Mouse (Mus musculus): Measurements from ENCODE around the gene Tprkb. TPM values are rescaled to one million over a fixed set of nuclear protein-coding genes. Genes with fewer than 3 reads are reported as not detected.
"Not testable (repeated sequence)": the region's sequence is repeated elsewhere in the genome, so short reads cannot be mapped to it uniquely, and the experiment has no call there.

Tprkb gene
- polyA plus RNA-seq, 1 experiment from 2014 or later: 21.7 TPM

DNA sequence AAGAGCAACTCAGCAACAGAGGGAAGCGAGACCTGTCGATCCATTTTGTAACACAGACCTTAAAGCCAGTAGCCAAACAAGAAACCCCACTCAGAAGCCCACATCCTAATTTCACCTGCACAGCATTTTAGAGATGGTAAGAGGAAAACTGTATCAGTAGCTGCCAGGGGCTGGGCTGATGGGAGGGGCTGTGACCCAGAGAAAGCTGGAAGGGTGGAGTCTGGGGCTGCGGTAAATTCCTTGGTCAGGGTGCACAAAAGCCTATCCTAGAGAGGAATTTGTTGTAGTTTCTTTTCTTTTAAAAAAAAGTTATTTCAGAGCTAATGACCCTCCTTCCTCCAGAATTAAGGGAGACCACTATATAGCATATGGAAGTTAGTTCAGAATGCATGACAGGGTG lies 30.8 kb downstream of the Tprkb start:
- Histone ChIP-seq H3K4me1 (ENCODE audit: control insufficient read depth, insufficient read depth, low read length) (no peaks in the 10 kb centered on the region), H3K4me2 (no peak overlapping the region), H3K9me3 (replicated peaks; ENCODE audit: control insufficient read depth, low read length) (no peaks in the 10 kb centered on the region), H3K9ac (ENCODE audit: low read depth, low read length) (no peak overlapping the region), H3K4me3 (ENCODE audit: low read depth, low read length) (no peak overlapping the region), H3K27ac (ENCODE audit: low read depth, low read length) (no peak overlapping the region), H3K27me3 (ENCODE audit: control insufficient read depth, insufficient read depth, low read length) (no peaks in the 10 kb centered on the region), H3K36me3 (ENCODE audit: control insufficient read depth, insufficient read depth, low read length) (peaks cover 23% of the 10 kb centered on the region)
- no peak for ATAC-seq (replicated peaks; ENCODE audit: insufficient number of reproducible peaks, low FRiP score, low TSS enrichment)
- WGBS (ENCODE audit: insufficient replicate concordance): 89% methylated on average over 3 of the region's 3 CpGs

GRCm38 (mm10) chr6:85948549-85948948 lies 36.9 kb downstream of the Tprkb start:
- no peaks in the 10 kb centered on the region for H3K9me3 ChIP-seq (replicated peaks; ENCODE audit: control insufficient read depth, low read length)
- H3K27me3 ChIP-seq (ENCODE audit: control insufficient read depth, insufficient read depth, low read length): no peaks in the 10 kb centered on the region
- ATAC-seq (replicated peaks; ENCODE audit: insufficient number of reproducible peaks, low FRiP score, low TSS enrichment): no peak
- no peak overlapping the region for H3K4me3 ChIP-seq (ENCODE audit: low read depth, low read length)
- peaks cover 50% of the 10 kb centered on the region for H3K36me3 ChIP-seq (ENCODE audit: control insufficient read depth, insufficient read depth, low read length)
- 84% methylated on average over 6 of the region's 6 CpGs for WGBS (ENCODE audit: insufficient replicate concordance)
- no peaks in the 10 kb centered on the region for H3K4me1 ChIP-seq (ENCODE audit: control insufficient read depth, insufficient read depth, low read length)
- H3K27ac ChIP-seq (ENCODE audit: low read depth, low read length): no peak overlapping the region
- no peak overlapping the region for H3K9ac ChIP-seq (ENCODE audit: low read depth, low read length)
- no peak overlapping the region for H3K4me2 ChIP-seq

- no peak overlapping the region for H3K4me2 ChIP-seq
- no peak overlapping the region for H3K27ac ChIP-seq (ENCODE audit: low read depth, low read length)
- H3K27me3 ChIP-seq (ENCODE audit: control insufficient read depth, insufficient read depth, low read length): no peaks in the 10 kb centered on the region
- peaks cover 5% of the 10 kb centered on the region for H3K4me1 ChIP-seq (ENCODE audit: control insufficient read depth, insufficient read depth, low read length)
- WGBS (ENCODE audit: insufficient replicate concordance): 86% methylated on average over 3 of the region's 3 CpGs
- no peak overlapping the region for H3K9ac ChIP-seq (ENCODE audit: low read depth, low read length)
- H3K4me3 ChIP-seq (ENCODE audit: low read depth, low read length): no peak overlapping the region
- no peak for ATAC-seq (replicated peaks; ENCODE audit: insufficient number of reproducible peaks, low FRiP score, low TSS enrichment)
- H3K9me3 ChIP-seq (replicated peaks; ENCODE audit: control insufficient read depth, low read length): no peaks in the 10 kb centered on the region
- H3K36me3 ChIP-seq (ENCODE audit: control insufficient read depth, insufficient read depth, low read length): peaks cover 15% of the 10 kb centered on the region
Observed at GRCm38 (mm10) chr6:85957581-85957980, 45.9 kb downstream of the Tprkb start.

DNA sequence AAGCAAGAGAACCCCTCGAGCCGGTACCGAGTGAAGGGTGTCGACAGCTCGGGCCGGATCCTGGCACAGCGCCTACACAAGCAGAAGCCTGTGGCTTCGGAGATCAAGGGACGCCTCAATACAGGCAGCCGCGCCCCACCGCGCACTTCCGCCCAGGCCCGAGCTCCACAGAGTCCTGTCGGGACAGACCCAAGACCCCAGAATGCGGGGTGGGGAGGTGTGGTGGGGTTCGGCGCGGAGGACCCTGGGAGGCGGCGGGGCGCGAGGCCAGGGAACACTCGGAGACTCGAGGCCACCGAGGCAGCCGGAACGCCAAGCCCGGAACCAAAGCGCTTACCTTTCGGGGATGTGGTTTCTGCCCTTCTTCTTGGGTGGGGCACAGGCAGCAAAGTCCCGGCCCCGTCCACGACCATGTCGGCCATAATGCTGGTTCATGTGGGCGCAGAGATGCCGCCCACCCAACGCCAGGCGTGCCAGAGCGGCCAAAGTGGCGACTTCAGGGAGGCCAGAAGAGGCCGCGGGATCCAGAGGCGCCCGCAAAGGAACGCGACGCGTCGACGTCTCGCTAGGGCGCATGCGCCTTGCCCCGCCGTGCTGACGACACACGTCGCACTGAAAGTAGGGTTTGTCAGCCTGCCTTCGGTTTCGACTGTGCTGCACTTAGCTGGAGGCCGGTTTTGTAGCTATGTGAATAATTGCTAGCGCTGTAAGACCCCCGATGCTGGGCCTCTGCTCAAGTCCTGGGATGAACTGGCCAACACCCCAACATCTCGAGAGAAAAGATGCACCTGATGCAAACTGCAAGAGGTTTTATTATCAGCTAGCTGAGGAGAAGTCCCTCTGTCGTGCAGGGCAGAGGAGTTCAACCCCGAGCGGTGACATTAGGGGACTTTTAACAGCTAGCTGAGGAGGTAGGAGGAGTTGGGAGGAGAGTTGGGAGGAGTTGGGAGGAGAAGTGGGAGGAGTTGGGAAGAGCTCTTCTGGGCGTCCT lies 49.7 kb downstream of the Tprkb start, which contains the start of gene Dusp11:
TSS of gene Dusp11 (minus strand) at position 567 of the 991 bp plus-strand sequence.
- H3K27ac ChIP-seq (ENCODE audit: low read depth, low read length): peak within 1 kb of the TSS; percentile 99
- H3K9me3 ChIP-seq (replicated peaks; ENCODE audit: control insufficient read depth, low read length): no peaks in the 10 kb centered on the region
- no peaks in the 10 kb centered on the region for H3K27me3 ChIP-seq (ENCODE audit: control insufficient read depth, insufficient read depth, low read length)
- peaks cover 9% of the 10 kb centered on the region for H3K36me3 ChIP-seq (ENCODE audit: control insufficient read depth, insufficient read depth, low read length)
- under 1% methylated on average over 68 of the region's 70 CpGs for WGBS (ENCODE audit: insufficient replicate concordance)
- H3K4me2 ChIP-seq: peak within 1 kb of the TSS; percentile 77
- H3K9ac ChIP-seq (ENCODE audit: low read depth, low read length): peak within 1 kb of the TSS; percentile 94
- peak within 1 kb of the TSS; percentile 90 for H3K4me3 ChIP-seq (ENCODE audit: low read depth, low read length)
- peak; percentile 93 for ATAC-seq (replicated peaks; ENCODE audit: insufficient number of reproducible peaks, low FRiP score, low TSS enrichment)
- H3K4me1 ChIP-seq (ENCODE audit: control insufficient read depth, insufficient read depth, low read length): peaks cover 5% of the 10 kb centered on the region

- H3K9ac ChIP-seq (ENCODE audit: low read depth, low read length); H3K4me2 ChIP-seq; H3K27me3 ChIP-seq (ENCODE audit: control insufficient read depth, insufficient read depth, low read length); H3K27ac ChIP-seq (ENCODE audit: low read depth, low read length); H3K4me3 ChIP-seq (ENCODE audit: low read depth, low read length); H3K4me1 ChIP-seq (ENCODE audit: control insufficient read depth, insufficient read depth, low read length); H3K36me3 ChIP-seq (ENCODE audit: control insufficient read depth, insufficient read depth, low read length); ATAC-seq (replicated peaks; ENCODE audit: insufficient number of reproducible peaks, low FRiP score, low TSS enrichment); H3K9me3 ChIP-seq (replicated peaks; ENCODE audit: control insufficient read depth, low read length): not testable (repeated sequence)
- WGBS (ENCODE audit: insufficient replicate concordance): 42% methylated on average over 4 of the region's 6 CpGs
Observed at GRCm38 (mm10) chr6:85966081-85966480, 54.4 kb downstream of the Tprkb start.

DNA sequence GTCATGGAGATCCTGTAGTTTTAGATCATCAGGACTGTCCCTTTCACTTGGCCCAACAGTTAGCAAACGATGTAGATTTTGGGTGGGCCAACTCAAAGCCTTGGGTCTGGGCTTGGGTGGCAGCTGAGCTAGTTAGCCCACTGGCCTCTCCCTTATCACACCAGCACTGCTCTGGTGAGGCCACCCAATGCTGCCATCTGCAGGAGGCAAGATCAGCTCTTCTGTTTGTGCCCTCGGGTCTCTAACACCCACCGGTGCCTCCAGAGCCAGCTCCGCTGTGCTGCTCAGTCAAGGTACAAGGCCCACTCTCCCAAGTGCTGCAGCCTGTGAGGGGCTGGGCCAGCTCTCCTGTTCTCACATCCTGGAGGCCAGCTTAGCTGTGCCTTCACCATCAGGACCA lies 55.0 kb downstream of the Tprkb start:
- H3K9me3 ChIP-seq (replicated peaks; ENCODE audit: control insufficient read depth, low read length): no peaks in the 10 kb centered on the region
- no peak for ATAC-seq (replicated peaks; ENCODE audit: insufficient number of reproducible peaks, low FRiP score, low TSS enrichment)
- H3K4me2 ChIP-seq: no peak overlapping the region
- no peak overlapping the region for H3K9ac ChIP-seq (ENCODE audit: low read depth, low read length)
- no peak overlapping the region for H3K27ac ChIP-seq (ENCODE audit: low read depth, low read length)
- H3K4me1 ChIP-seq (ENCODE audit: control insufficient read depth, insufficient read depth, low read length): no peaks in the 10 kb centered on the region
- 74% methylated on average over 4 of the region's 4 CpGs for WGBS (ENCODE audit: insufficient replicate concordance)
- no peaks in the 10 kb centered on the region for H3K36me3 ChIP-seq (ENCODE audit: control insufficient read depth, insufficient read depth, low read length)
- no peak overlapping the region for H3K4me3 ChIP-seq (ENCODE audit: low read depth, low read length)
- no peaks in the 10 kb centered on the region for H3K27me3 ChIP-seq (ENCODE audit: control insufficient read depth, insufficient read depth, low read length)

- no peaks in the 10 kb centered on the region for H3K9me3 ChIP-seq (replicated peaks; ENCODE audit: control insufficient read depth, low read length)
- H3K4me3 ChIP-seq (ENCODE audit: low read depth, low read length): no peak overlapping the region
- 58% methylated on average over 2 of the region's 2 CpGs for WGBS (ENCODE audit: insufficient replicate concordance)
- H3K36me3 ChIP-seq (ENCODE audit: control insufficient read depth, insufficient read depth, low read length): no peaks in the 10 kb centered on the region
- no peaks in the 10 kb centered on the region for H3K27me3 ChIP-seq (ENCODE audit: control insufficient read depth, insufficient read depth, low read length)
- no peak overlapping the region for H3K9ac ChIP-seq (ENCODE audit: low read depth, low read length)
- H3K27ac ChIP-seq (ENCODE audit: low read depth, low read length): no peak overlapping the region
- no peak overlapping the region for H3K4me2 ChIP-seq
- no peak for ATAC-seq (replicated peaks; ENCODE audit: insufficient number of reproducible peaks, low FRiP score, low TSS enrichment)
- no peaks in the 10 kb centered on the region for H3K4me1 ChIP-seq (ENCODE audit: control insufficient read depth, insufficient read depth, low read length)
Observed at GRCm38 (mm10) chr6:85969889-85970288, 58.2 kb downstream of the Tprkb start.

- no peaks in the 10 kb centered on the region for H3K4me1 ChIP-seq (ENCODE audit: control insufficient read depth, insufficient read depth, low read length)
- no peak overlapping the region for H3K27ac ChIP-seq (ENCODE audit: low read depth, low read length)
- no peaks in the 10 kb centered on the region for H3K27me3 ChIP-seq (ENCODE audit: control insufficient read depth, insufficient read depth, low read length)
- no peak overlapping the region for H3K9ac ChIP-seq (ENCODE audit: low read depth, low read length)
- 64% methylated on average over 3 of the region's 3 CpGs for WGBS (ENCODE audit: insufficient replicate concordance)
- H3K36me3 ChIP-seq (ENCODE audit: control insufficient read depth, insufficient read depth, low read length): no peaks in the 10 kb centered on the region
- H3K4me3 ChIP-seq (ENCODE audit: low read depth, low read length): no peak overlapping the region
- H3K4me2 ChIP-seq: no peak overlapping the region
- H3K9me3 ChIP-seq (replicated peaks; ENCODE audit: control insufficient read depth, low read length): no peaks in the 10 kb centered on the region
- ATAC-seq (replicated peaks; ENCODE audit: insufficient number of reproducible peaks, low FRiP score, low TSS enrichment): no peak
Observed at GRCm38 (mm10) chr6:85972699-85973098, 61.0 kb downstream of the Tprkb start.

- 79% methylated on average over 3 of the region's 3 CpGs for WGBS (ENCODE audit: insufficient replicate concordance)
- ATAC-seq (replicated peaks; ENCODE audit: insufficient number of reproducible peaks, low FRiP score, low TSS enrichment): no peak
Observed at GRCm38 (mm10) chr6:85973336-85973735, 61.7 kb downstream of the Tprkb start.

More at GRCm38 (mm10) chr6:85973336-85973735, 61.7 kb downstream of the Tprkb start:
- no peak overlapping the region for H3K4me2 ChIP-seq
- H3K9ac ChIP-seq (ENCODE audit: low read depth, low read length): no peak overlapping the region
- H3K27me3 ChIP-seq (ENCODE audit: control insufficient read depth, insufficient read depth, low read length): no peaks in the 10 kb centered on the region
- no peaks in the 10 kb centered on the region for H3K4me1 ChIP-seq (ENCODE audit: control insufficient read depth, insufficient read depth, low read length)
- H3K36me3 ChIP-seq (ENCODE audit: control insufficient read depth, insufficient read depth, low read length): no peaks in the 10 kb centered on the region
- H3K27ac ChIP-seq (ENCODE audit: low read depth, low read length): no peak overlapping the region
- no peak overlapping the region for H3K4me3 ChIP-seq (ENCODE audit: low read depth, low read length)
- no peaks in the 10 kb centered on the region for H3K9me3 ChIP-seq (replicated peaks; ENCODE audit: control insufficient read depth, low read length)

Measured in heart, embryonic 11.5 days (tissue).